Mouse (Mus musculus) G1E (cell line): ENCODE data around the gene Sars2.

Experiments used
- CTCF ChIP-seq: IDR thresholded peaks from 2 replicates; pipeline ENCODE4 v1.5.1; 2012; ENCODE audit warnings: low read depth, low read length, inconsistent platforms, mixed read lengths
- GATA1 ChIP-seq: IDR thresholded peaks from 2 replicates; pipeline ENCODE4 v1.6.1; 2012; ENCODE audit warnings: borderline replicate concordance, low read length, inconsistent platforms, mixed read lengths
- GATA2 ChIP-seq: IDR thresholded peaks from 2 replicates; pipeline ENCODE4 v1.6.1; 2012; ENCODE audit warnings: low read depth, low read length, inconsistent platforms, borderline replicate concordance
- POLR2AphosphoS5 ChIP-seq: IDR thresholded peaks from 2 replicates; pipeline ENCODE4 v1.6.1; 2012; ENCODE audit warnings: low read depth, low read length, inconsistent platforms; ENCODE audit not compliant: insufficient replicate concordance
- TAL1 ChIP-seq: conservative IDR thresholded peaks from 2 replicates; pipeline ENCODE4 v1.6.1; 2012; ENCODE audit warnings: low read depth, low read length, inconsistent platforms, mixed read lengths

GRCm38 (mm10) chr7:28761907-28762306 is 20.1 kb downstream of the Sars2 start:
- TF ChIP-seq CTCF (no peak), TAL1 (no peak), POLR2AphosphoS5 (no peak), GATA1 (no peak), GATA2 (no peak)
